Mouse (Mus musculus) frontal cortex, postnatal 10 days (tissue): ENCODE results near the gene Clca3a1.
"Not testable (repeated sequence)": the region's sequence is repeated elsewhere in the genome, so short reads cannot be mapped to it uniquely, and the experiment has no call there.

ENCODE experiments used
- DNase-seq, 2 experiments: peaks; one replicate each; pipeline ENCODE4 v3.0.0; 2022; ENCODE audit warnings: low spot score in 2 of 2, mixed read lengths in 1 of 2

Clca3a1 gene

DNA sequence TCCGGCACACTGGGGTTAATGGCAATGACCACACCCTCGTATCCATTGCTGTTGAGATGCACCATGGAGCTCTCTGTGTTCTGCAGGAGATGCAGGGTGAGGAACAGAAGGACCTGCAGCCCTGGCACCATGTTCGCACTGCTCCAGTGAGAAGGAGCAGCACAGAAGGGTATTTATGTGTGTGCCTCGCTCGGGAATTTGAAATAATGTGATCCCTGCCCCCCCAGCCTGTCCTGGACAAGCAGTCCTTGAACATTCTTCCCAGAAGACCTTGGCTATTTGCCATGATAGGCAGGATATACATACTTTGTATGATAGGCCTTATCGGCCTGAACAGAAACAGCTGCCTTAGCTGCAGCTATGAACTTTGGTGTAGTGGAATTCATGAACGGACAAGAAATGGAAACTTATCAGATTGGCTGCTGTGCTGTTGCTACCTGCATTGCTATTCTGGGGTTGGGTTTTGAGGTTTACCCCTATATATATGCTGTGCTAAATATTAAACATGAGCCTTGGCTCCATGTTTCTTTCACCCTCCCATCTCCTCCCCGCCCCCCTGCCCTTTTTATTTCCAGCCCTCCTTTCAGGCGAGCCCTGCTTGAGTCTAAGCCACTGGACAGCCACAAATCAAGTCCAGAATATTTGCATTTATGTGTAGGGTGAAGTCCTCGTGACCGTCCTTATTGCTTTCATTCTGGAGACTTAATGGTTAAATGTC, at the start of gene Clca3a1:
Gene Clca3a1 (minus strand): TSS at position 386 of the 718 bp plus-strand sequence.
- DNase-seq: no peak

DNA sequence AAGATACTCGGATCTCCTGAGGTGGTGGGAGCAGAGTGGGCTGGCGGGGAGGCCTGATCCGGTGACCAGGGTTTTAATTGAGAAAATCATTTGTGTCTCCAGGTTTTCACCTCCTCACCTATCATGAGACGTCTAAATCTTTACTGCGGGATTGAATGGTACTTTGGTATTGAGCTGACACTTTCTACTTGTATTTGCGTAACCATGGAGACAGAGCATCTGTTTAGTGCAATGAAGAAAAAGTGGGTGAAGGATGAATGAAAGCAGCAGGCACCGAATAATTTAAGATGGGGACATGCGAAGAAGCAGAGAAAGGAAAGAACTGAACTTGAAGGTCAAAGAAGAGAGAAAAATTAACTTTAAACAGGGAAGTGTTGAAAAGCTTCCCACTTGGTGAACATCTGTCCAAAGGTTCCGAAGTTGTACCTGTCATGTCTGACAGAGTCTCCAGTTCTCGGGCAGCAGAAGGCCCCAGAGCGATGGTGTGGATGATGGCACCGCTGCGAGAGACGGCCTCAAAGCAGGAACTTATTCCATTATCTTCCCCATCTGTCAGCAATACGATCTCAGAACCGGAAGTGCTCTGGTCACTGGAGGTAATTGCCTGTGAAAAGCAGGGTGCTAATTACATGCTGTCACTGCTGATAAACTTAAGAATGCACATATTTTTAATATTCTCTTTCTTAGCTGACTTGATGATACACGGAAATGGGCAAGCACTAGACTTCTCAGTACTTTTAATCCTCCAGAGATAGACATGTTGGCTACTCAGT, 47.6 kb upstream of the Clca3a1 start:
- not testable (repeated sequence) for DNase-seq

DNA sequence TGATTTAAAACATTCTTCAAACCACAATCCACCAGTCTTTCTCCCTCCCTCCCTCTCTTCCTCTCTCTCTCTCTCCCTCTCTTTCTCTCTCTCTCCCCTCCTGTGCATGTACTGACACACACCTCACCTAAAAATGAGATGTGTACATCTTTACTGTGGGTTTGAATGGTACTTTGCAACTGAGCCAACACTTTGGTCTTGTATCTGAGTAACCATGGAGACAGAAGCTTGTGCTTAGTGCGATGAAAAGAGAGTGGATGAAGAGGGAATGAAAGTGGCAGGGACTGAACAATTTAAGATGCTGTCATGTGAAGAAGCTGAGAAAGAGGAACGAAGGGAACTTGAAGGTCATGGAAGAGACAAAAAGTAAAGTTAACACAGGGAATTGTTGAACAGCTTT, 45.8 kb upstream of the Clca3a1 start:
- DNase-seq: not testable (repeated sequence)

DNA sequence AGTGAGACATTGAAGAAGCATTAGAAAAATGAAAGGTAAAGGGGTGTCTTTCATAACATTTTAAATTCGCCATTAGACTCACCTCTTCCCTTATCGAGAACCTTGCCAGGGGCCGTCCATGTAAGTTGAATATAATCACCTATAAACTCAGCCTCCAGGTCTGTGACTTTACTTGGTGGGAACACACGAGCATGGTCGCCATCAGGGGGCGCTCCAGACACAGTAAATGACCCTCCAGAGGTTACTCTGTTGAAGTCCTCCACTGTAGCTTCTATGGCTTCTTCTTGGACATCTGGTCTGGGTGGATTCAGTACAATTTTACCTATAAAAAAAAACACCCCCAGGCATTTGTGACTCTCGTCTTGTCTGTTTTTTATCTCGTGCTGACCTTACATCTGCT, 41.1 kb upstream of the Clca3a1 start:
- no peak for DNase-seq

DNA sequence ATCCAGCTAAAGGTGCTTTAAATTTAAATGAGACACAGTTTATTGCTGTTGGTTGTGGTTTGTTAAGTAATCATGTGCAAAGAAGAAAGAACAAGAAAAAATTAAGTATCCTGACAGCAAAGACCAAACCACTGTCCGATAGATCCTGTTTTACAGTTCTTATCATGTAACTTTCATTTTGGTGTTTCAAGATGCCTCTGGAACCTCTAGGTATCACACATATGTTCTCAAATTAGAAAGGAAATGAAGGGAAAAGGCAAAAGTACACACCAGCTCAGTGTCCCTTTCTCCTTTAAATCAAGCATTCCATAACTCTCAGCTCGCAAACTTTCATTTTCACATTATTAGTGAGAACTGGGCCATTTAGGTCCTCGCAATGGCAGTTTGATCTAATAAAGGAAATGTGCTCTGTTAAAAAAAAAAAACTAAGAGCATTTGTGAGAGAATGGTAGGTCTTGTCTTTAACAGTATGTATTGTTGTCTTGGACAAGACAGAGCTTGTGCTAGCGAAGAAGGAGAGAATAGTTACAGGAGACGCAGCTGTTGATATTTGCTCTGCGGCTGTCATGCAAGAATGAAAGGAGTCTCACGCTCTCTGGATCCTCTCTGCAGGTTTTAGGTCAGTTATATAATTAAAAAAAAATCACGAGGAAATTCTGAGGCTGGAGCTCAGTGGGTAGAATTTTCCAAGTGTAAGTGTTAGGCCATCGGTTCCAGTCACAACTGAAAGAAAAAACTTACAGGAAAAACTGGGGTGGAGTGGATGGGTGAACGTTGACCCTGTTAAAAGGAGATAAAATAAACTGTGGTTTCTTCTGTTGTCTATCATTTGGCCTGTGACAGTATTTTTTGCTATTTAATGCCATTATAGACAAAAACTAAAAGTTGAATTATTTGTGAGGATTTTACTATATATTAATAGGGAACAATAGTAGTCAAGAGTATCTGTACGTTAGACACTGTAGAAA, 24.7 kb upstream of the Clca3a1 start:
- no peak for DNase-seq

DNA sequence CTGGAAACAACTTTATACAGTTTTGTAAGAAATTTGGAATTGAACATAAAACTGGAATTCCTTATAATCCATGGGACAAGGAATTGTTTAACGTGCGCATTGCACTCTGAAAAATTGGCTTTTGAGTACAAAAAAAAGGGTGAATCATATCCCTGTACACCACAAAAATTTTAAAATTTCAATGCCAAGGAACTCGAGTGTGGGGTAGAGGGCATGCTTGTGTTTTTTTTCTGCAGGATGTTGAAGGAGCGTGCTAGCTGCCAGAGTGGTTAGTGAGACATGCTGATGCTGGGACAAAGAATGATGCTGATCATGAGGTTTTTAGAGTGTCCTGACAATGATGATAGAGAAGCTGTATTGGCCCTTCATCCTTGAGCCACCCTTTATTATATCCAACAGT, 4.4 kb upstream of the Clca3a1 start:
- no peak for DNase-seq

DNA sequence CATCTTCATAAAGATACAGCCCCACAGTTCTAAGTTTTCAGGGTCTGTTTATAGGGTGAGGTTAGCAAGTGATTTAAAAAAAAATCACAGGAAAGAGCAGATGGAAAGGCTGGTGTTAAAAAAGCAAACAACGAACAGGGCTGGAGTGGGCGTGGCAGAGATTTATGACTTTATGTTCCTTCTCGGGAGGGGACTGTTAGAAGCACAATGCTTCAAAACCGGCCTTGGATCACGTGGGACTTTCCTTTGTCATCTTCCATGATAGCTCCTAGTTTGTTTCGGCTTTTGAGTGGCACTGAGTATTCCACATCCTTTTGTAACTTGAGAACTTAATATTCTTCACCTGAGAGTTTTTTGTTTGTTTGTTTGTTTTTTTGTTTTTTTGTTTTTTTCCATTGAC, 677 bp upstream of the Clca3a1 start:
- DNase-seq: no peak

DNA sequence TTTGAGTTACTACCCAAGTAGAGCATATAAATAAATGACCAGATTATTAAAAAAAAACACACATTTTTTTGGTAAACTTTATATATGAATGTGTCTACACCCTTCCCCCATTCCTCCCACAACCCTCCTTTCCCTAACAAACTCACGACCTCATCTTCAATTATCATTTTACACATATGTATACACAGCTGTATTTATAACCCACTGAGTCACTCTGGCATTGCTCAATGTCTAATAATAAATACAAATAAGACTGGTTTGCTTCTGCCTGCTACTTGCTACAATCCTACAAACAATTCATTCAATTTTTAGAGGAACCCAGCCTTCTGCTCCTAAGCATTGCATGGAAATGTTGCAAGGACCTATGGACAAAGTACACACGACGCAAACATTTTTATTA, 1.1 kb downstream of the Clca3a1 start:
- DNase-seq: no peak

DNA sequence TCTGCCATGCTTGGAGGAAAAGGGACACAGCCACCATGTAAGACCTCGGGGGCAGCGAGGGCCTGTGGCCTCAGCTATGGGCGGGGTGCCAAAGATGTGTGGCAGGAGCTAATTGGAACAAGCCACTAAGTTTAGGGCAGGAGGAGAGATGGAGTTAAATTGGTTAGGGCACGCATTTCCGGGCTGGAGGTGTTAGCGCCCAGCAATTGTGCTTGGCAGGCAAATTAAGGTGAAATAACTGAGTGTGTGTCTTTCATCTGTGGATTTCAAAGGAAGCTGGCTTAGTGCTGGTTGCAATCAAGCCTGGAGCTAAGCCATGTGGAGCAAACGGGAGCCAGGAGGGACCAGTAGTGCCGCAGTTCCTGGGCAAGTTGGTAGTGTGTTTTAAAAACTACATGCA, 4.7 kb downstream of the Clca3a1 start:
- DNase-seq: not testable (repeated sequence)

DNA sequence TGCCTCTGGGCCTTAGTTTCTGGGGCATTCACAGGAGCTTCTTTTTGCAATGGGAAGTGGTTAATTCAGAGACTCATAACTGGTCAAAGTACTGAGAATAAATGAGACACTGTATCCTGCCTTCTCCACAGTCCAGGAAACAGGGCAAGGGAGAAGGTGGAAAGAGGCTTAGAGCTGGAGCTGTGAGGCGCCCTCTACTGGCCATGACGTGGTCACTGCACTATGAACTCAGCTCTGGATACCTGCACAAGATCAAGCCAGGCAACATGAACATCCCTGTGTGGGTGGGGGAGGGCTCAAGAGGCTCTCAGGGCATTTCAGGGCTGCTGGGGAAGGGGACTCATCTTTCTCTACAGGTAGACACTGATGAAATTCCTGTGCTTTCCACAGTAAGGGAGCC, 7.7 kb downstream of the Clca3a1 start:
- DNase-seq: no peak

DNA sequence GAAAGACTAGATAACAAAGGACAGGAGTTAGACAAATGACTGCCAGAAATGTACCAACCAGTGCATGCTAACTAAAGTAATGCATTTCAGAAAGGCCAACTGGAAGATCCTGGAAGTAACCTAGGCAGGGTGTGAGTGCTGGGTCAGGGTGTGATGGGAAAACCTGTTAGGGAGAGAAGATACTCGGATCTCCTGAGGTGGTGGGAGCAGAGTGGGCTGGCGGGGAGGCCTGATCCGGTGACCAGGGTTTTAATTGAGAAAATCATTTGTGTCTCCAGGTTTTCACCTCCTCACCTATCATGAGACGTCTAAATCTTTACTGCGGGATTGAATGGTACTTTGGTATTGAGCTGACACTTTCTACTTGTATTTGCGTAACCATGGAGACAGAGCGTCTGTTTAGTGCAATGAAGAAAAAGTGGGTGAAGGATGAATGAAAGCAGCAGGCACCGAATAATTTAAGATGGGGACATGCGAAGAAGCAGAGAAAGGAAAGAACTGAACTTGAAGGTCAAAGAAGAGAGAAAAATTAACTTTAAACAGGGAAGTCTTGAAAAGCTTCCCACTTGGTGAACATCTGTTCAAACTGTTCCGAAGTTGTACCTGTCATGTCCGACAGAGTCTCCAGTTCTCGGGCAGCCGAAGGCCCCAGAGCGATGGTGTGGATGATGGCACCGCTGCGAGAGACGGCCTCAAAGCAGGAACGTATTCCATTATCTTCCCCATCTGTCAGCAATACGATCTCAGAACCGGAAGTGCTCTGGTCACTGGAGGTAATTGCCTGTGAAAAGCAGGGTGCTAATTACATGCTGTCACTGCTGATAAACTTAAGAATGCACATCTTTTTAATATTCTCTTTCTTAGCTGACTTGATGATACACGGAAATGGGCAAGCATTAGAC, 11.5 kb downstream of the Clca3a1 start:
- DNase-seq: not testable (repeated sequence)

DNA sequence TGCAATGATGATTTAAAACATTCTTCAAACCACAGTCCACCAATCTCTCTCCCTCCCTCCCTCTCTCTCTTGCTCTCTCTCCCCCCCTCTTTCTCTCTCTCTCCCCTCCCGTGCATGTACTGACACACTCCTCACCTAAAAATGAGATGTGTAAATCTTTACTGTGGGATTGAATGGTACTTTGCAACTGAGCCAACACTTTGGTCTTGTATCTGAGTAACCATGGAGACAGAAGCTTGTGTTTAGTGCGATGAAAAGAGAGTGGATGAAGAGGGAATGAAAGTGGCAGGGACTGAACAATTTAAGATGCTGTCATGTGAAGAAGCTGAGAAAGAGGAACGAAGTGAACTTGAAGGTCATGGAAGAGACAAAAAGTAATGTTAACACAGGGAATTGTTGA, 13.1 kb downstream of the Clca3a1 start:
- DNase-seq: not testable (repeated sequence)

DNA sequence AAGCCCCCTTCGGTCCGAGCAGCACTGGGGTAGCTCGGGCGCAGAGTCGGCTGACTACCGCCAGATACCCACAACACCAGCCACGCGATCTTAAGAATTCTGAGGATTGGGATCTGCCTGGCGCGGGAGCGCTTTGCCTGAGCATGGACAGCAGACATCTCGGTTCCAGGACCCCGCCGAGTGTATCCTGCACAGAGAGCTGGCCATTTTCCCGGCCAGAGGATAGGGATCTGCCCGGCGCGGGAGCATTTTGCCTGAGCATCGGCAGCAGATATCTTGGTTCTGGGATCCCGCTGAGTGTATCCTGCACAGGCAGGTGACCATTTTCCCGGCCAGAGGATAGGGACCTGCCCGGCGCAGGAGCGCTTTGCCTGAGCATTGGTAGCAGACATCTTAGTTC, 22.4 kb downstream of the Clca3a1 start:
- not testable (repeated sequence) for DNase-seq

DNA sequence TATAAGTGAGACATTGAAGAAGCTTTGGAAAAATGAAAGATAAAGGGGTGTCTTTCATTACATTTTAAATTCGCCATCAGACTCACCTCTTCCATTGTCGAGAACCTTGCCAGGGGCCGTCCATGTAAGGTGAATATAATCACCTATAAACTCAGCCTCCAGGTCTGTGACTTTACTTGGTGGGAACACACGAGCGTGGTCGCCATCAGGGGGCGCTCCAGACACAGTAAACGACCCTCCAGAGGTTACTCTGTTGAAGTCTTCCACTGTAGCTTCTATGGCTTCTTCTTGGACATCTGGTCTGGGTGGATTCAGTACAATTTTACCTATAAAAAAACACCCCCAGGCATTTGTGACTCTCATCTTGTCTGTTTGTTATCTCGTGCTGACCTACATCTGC, 23.9 kb downstream of the Clca3a1 start:
- DNase-seq: peak in 1 of 2 experiments; percentile 36

DNA sequence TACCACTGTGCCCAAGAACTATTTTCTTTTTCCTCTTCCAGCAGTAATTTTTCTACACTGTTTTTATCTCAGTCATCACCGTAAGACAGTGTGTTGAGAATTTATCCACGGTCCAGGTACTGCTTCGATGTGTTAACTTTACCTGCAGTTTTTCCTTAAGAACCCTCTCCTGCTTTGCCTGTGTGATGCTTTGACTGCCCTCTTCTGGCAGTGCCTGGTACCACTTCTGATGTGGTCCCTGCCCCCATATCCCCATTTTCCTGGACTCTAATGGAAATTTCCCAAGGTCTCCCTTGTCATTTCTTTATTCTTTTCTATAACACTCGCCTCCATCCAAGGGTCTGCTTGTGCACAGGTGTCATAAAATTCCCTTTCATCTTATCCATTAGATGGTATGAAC, 37.3 kb downstream of the Clca3a1 start:
- DNase-seq: no peak

DNA sequence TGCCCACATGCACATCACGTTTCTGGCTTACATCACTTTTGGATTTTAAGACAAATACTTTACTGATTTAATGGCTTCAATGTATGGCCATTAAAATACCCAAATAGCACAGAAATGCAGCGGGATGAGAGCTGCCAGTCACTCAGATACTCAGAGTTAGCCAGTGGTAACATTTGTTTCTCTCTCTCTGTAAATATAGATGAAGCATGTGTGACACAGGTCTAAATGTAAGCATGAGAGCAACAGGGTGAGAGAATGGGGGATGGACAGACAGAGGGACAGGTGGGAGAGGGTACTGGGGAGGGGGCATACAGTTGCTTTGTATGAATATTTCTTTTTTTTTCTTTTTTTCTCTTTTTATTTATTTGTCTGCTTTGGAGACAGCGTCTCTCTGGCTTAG, 38.2 kb downstream of the Clca3a1 start:
- DNase-seq: not testable (repeated sequence)

DNA sequence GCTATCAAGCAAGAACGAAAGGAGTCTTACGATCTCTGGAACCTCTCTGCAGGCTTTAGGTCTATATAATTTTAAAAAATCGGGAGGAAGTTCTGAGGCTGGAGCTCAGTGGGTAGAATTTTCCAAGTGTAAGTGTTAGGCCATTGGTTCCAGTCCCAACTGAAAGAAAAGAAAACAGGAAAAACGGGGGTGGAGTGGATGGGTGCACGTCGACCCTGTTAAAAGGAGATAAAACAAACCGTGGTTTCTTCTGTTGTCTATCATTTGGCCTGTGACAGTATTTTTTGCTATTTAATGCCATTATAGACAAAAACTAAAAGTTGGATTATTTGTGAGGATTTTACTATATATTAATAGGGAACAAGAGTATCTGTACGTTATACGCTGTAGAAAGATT, 38.9 kb downstream of the Clca3a1 start:
- no peak for DNase-seq

DNA sequence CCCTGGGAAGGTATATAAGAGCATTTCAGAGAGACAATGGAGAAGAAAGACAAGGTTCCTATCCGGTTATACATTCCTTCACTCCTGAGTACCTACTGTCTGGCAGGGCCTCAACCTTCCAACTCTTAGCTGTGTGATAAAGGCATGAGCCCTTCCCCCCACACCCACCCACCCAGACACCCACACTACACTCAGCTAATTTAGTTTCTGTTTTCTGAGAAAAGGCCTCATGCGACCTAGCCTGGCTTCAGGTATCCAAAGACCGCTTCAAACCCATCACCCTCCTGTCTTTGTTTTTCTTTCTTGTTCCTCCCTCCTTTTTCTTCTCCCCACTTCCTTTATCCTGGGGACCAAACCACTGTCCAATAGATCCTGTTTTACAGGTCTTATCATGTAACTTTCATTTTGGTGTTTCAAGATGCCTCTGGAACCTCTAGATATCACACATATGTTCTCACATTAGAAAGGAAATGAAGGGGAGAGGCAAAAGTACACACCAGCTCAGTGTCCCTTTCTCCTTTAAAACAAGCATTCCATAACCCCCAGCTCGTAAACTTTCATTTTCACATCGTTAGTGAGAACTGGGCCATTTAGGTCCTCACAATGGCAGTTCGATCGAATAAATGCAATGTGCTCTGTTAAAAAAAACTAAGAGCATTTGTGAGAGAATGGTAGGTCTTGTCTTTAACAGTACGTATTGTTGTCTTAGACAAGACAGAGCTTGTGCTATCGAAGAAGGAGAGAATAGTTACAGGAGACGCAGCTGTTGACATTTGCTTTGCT, 39.5 kb downstream of the Clca3a1 start:
- no peak for DNase-seq

DNA sequence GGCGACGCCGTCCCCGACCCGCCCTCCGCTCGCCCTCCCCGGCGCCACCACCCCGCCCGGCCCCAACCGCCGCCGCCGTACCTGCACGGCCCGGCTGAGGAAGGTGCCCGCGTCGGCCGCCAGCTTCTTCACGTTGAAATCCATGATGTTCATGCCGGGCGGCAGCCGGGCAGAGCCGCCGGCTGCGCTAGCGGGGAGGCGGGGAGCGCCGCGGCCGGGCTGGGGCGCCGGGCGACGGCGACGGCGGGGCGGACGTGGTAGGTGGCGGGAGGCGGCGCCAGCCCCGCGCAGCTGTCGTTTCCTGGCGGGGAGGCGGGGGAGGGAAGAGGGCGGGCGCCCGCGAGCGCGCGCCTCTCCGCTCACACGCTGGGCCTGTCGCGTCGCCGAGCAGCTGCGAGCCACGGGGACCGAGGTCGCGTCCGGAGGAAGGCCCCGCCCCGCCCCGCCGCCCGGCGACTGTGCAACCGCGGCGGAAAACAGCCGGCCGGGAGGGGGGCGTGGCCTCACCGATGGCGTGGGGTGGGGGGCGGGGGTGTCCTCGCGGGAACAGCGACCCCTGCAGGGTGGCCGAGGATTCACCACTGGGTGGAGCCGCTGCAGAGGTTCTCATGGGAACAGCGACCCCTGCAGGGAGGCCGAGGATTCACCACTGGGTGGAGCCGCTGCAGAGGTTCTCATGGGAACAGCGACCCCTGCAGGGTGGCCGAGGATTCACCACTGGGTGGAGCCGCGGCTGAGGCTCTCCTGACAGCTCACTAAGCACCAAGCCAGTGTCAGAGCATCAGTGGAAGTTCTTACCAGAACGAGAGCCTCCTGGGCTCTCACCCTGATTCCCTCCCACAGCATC, 40.7 kb downstream of the Clca3a1 start, which contains the start of gene Sh3glb1:
Gene Sh3glb1 (minus strand): TSS at position 435 of the 847 bp plus-strand sequence.
- peak; percentile 85 to 96 for DNase-seq
